Mouse (Mus musculus): ENCODE measurements around the gene Pea15a.
"Not testable (repeated sequence)": the region's sequence is repeated elsewhere in the genome, so short reads cannot be mapped to it uniquely, and the experiment has no call there.

The Pea15a gene

DNA sequence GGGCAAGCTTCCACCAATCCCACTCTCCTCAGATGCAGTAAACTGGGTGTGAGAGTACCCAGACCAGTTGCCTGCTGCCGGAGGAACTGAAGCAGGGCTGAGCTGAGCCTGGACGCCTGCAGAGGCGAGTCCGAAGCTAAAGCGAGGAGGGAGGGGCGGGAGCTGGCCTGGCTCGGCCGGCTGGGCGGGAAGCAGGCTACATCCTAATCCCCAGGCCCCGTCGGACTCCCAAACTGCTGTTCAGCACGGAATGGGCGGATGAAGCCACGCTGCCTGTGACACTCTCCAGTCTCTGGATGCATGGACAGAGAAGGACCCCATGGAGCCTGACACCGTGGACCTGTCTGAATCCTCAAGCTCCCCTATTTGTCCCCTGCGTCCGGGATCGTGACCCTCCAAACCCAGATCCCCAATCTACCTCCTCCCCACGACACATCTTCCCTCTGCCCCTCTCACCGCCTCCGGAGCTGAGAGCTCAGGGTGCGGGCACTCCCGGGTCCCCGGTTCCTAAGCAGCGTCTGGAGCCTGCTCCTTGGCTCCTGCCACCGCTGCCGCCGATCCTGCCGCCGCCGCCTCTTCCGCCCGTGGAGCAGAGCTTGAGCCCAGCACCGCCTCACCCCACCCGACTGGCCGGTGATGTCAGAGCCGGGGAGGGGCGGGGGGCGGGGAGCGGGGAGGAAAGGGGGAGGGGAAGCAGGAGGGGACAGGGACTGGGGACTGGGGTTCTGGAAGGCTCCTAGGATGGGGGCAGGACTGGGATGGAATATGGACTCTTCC lies at the start of gene Pea15a:
Gene Pea15a (minus strand): TSS at position 664 of the 777 bp plus-strand sequence.
- CTCF ChIA-PET: interaction anchor here (0.5 to 0.7 kb wide), 2 partner anchors 57 to 101 kb away, joined by 3 read pairs; no protein-coding TSS in a partner anchor

DNA sequence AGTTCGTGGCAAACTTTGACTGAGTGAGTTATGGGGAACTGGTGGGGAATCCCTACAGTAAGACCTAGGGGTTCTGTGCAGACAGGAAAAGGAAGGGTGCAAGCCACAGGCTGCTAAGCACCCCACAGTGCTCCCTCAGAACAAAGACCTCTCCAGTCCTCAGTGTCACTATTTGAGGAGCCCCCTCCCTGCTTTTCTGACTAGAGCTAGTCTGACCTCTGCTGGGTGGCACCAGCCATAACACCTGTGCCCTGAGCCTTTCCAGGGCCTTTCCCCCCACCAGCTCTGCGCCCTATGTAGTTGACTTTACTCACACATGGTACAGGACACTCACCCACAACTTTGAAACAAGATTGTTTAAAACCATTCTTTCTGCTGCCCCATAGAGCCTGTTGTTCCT lies 41.1 kb upstream of the Pea15a start:
- CTCF ChIA-PET: interaction anchor here (0.8 kb wide), 1 partner anchor 10 kb away, joined by 4 read pairs; the partner anchor contains the start of gene Atp1a4

DNA sequence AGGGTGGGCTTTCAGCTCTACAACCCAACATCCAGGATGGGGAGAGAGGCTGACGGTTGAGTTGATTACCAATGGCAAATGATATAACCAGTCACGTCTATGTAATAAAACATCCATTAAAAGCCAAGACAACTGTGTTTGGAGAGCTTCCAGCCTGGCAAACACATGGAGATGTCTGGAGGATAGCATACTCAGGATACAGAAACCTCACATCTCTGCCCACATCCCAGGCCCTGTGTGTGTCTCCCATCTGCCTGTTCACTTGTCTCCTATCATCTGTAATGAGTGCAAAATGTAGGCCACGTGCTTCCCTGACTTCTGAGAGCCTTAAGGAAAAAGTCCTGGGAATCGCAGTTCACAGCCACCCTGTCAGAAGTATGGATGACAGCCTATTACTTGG lies 40.6 kb upstream of the Pea15a start:
- CTCF ChIA-PET: interaction anchor here (0.8 kb wide), 1 partner anchor 11 kb away, joined by 4 read pairs; the partner anchor contains the start of gene Atp1a4

DNA sequence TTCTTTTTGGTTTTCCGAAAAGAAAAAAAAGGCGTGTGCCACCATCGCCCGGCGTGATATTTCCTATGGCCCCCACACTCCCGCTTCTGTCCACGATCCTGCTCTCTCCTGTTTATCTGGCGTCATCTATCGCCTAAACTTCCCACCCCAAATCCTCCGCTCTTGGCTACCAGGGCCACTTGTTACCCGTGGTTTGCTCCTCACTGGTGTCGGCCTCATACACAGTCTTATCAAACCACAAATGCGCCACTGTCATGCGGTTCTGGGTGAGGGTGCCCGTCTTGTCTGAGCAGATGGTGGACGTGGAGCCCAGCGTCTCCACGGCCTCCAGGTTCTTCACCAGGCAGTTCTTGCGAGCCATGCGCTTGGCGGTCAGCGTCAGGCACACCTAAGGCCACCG lies 38.0 kb upstream of the Pea15a start:
- CTCF ChIA-PET: not testable (repeated sequence)

DNA sequence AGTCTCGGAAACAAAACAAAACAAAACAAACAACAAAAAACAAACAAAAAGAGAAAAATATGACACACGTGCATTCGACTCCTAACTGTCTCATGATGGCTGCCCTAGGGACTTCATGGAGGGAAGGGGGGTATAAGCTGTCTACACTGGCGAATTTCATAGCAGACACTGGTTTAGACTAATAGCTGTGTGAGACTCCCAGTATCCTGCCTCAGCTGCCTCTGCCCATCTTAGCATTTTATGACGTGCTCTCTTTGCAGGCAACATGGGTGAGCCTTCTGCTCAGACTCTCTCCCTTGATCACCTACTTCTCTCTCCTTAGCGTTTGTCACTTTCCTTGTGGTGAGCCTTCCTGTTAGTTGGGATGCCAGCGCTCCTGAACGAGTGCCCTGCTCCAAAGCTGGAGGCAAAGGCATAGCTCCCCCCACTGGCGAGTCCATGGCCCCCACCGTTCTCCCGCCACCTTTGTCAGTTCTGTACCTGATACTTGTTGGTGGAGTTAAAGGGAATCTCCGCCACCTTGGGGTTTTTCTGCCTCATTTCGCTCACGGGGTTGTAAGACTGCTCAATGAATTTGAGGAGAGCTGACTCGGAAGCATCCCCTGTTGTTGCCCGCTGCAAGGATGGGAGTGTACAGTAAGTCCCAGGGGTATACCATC lies 37.1 kb upstream of the Pea15a start:
- CTCF ChIA-PET: no interaction called here

DNA sequence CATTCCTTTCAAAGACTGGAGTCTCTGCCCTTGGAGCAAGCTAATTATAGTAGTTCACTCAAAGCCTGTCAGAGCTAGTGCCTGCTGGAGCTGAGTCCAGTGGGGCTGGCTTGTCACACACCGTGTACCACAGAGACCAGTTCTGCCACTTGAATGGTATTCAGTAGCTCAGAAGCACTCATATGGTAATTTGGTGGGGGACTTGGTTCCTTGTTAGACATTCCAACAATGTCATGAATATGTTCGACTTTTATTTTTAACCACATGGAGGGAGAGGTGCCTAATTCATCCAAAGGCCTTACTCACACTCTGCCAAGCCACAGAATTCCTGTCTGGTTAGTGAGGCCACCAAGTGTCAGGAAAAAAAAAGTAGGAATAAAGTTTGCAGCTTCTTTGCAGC lies 35.8 kb upstream of the Pea15a start:
- CTCF ChIA-PET: no interaction called here

DNA sequence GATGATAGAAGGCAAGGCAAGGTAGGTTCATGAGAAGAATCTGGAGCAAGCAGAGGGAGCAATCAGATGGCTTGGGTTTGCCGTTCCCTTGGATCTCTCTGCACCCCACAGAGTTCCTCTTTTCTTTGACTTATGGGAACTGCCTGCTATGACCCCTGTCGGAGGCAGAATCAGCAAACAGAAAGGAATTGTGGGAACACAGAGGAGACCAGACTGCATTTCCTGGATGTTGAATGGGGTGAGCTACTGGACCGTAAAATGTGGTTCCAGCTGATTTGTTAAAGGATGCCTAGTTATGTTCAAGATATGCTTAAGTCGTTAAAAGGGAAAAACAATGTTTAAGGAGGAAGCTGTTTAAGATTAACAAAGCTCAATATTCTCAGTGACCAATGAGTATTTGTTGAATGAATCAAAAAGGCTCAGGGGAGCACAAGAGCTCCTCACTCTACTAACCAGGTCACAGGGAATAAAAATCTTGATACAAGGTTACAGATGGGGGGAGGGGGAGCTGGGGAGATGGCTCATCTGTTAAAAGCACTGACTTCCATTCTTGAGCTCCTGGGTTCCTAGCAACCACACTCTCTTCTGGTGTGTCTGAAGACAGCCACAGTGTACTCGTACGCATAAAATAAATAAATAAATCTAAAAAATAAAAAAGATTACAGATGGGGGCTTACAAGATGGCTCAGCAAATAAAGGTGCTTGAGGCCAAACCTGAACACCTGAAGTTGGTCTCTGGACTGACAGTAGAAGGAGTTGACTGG lies 34.5 kb upstream of the Pea15a start:
- CTCF ChIA-PET: interaction anchor here (0.6 kb wide), 1 partner anchor 71 kb away, joined by 12 read pairs; no protein-coding TSS in a partner anchor

DNA sequence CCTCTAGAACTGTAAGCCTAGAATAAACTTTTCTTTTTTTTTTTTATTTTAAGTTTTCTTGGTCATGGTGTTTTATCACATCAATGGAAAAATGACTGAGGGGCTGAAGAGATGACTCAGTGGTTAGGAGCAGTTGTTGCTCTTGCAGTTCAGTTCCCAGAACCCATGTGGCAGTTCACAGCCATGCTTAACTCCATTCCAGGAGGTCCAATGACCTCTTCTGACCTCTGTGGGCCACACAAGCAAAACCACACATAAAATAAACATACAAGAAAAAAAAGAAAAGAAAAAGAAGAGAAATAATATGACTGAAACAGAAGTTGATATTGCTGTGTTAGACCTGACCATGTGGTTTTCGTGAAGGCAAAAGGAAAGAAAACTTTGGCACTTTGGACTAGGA lies 22.6 kb upstream of the Pea15a start:
- CTCF ChIA-PET: no interaction called here

DNA sequence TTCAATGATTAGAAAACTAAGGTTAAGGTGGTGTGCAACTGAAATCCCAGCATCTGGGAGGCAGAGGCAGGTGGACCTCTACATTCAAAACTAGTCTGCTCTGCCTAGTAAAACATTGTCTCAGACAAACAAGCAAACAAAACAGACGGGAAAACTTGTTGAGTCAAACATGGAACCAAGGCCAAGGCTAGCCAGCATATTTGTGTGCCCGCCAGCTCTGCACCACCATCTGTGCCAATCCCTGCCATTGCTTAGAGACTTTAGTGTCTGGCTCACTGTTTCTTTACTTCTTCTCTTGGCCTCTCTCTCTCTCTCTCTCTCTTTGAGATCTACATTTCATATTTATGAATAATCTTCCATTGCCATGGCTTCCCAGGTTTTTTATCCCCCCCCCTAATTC lies 21.6 kb upstream of the Pea15a start:
- CTCF ChIA-PET: no interaction called here

DNA sequence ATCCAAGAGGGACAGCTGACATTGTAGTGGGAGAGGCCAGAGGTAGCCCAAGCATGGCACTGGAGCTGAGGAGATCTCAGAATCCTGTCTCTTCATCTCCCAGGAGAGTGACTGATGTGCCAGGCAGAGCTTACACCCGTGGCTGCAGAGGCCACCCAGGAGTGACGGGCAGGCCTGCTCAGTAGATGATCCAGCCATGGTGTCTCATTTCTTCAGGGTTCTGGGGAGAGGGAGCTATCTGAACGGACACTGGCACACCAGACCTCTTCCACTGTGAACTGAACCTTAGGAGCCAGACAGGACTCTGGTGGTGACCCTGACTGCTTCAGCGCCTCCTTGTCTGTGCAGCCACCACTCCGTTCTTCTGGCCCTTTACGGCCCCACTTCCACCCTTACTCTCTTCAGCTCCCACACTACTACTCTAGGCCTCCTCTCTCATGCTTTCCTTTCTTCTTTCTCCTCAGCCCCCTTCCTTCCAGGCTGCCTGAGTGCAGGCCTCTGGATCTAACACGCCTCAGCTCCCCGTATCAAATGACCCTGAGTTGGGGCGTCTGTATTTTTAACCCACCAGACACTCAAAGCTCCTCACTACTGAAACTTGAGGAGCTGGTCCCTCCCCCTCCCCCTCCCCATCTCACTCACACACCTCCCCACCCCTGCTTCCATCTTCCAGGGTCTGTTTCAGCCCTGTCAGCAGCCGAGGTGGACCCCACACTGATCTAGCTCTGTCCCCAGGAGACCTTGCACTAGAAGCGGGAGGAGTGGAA lies 14.9 kb upstream of the Pea15a start:
- CTCF ChIA-PET: no interaction called here

DNA sequence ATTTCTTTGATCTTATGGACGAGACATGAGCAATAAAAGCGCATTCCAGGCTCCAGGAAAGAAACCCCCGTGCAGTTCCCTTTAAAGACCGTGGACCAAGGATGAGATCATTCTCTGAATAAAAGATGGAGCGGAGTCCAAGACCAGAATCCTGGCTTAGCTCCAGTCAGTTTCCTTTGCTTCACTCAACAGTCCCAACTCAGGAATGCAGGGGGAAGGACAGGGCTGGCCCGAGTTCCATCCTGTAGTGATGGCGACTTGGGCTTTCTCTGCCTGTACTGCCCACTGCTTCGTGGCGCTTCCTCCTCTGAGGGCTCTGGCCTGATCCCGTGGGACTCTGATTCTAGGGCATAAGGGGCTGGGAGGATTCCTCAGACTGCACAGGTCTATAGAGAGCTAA lies 13.8 kb upstream of the Pea15a start:
- CTCF ChIA-PET: interaction anchor here (0.6 kb wide), 1 partner anchor 71 kb away, joined by 5 read pairs; no protein-coding TSS in a partner anchor

DNA sequence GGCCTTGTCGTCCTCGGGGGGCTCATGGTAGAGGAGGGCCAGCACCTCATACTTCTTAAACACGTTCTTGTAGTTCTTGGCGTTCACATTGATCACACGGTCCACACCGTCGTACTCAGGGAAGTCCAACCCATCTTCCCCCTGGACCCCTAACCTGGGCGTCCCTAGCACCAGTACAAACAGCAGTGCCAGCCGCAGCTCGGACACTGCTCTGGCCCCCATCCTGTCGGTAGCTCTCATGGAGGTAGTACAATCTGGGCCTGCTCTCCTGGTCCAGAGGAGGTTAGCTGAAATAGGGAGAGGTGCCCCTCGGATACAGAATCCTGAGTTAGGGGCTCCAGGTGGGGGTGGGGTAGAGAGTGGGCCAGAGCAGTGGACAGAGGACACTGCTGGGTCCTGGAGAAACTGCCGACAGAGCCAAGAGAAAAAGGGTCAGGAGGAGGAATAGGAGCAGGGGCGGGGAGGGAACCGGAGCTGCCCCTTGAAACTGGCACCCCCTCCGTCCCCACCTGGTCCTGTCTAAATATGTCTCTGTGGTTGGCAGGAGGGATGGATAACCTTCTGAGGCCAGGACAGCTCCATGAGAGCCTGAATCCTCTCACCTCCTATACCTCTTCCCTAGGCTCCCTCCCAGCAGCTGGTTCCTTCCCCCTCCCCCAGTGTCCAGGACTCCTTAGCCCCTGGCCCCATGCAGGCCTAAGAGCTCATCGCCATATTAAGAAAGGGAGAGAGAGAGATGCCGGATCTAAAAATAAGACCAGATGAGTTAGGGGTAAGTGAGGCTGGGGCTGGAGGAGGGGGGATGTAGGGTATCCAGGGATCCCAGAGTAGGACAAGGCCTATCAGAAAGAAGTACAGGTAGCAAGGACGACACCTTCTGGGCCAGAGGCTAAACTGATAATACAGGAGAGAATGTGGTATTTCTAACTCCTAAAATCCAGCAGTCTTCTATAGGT lies 13.1 kb upstream of the Pea15a start, which contains the start of gene Casq1:
Gene Casq1 (minus strand): TSS at position 418 of the 956 bp plus-strand sequence.
- CTCF ChIA-PET: interaction anchor here (0.6 kb wide), 1 partner anchor 53 kb away, joined by 5 read pairs; no protein-coding TSS in a partner anchor

DNA sequence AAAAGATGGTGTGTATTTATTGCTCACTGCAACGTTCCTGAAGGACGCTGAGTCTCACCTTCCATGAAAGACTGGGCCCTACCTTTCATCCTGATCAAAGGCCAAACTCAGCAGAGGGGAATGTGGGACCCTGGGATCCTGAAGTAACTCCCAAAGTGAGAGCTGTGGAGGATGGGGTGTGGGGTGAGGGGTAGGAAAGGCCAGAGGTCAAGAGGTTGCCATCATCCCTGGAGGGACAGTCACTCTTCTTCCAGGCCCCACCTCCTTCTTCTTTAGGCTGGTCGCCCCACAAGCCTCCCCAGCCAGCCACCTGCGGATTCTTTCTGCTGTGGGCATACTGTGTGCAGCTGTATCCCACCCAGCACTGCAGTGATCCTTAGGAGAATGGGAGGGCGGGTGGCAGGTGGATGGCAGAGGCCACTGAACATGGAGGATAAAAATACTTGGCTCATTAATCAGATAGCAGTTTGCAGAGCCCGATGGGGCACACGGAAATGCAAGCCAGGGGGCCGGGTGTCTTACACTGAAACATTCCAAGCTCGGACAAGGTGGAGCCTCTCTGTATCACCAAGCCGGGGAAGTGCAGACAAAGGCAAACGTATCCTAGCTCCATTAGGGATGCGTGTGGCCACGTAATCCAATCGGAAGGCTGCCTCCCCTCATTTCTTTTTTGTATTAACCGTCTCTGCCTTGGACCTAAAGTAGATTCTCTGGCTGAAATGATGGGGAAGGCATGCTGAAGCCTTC lies 11.7 kb upstream of the Pea15a start:
- CTCF ChIA-PET: interaction anchor here (0.6 kb wide), 2 partner anchors 75 to 485 kb away, joined by 3 read pairs; no protein-coding TSS in a partner anchor

DNA sequence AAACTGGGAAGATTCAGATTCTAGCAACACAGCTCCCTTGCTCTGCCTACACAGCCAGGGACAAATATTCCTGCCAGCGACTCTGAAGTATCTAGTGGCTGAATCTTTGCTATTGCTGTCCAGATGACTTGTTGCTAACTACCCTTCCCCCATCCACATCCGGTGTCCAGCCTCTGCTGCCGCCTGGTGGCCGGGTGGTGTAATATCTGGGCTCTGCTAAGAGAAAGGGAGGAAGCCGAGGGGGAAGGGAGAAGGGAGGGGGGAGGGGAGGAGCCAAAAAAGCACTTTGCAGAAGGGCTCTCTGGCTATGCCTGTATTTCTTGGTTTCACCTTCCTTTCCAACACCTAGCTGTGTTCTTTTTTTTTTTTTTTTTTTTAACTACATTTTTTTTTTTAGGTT lies 10.5 kb upstream of the Pea15a start:
- CTCF ChIA-PET: interaction anchor here (0.7 to 1.4 kb wide), 3 partner anchors 32 to 56 kb away, joined by 4 to 13 read pairs (median 4); no protein-coding TSS in a partner anchor

DNA sequence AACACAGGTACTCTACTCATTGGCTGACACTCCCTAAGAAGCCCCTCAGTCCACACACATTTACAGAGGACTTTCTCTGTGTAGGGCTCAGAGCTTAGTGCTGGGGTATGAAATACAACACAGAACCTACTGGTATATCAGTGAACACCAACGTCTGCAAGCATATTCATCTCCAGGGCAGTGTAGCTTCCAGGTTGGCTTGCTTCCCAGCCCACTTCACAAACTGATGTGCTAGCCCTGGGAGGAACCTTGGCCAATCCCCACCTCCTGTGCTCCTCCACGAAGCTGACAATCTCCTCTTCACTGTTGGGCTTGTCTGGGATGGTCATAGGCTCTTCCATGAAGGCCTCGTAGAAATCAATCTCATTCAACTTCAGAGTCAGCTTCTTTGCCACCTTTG lies 8.1 kb upstream of the Pea15a start:
- CTCF ChIA-PET: no interaction called here

DNA sequence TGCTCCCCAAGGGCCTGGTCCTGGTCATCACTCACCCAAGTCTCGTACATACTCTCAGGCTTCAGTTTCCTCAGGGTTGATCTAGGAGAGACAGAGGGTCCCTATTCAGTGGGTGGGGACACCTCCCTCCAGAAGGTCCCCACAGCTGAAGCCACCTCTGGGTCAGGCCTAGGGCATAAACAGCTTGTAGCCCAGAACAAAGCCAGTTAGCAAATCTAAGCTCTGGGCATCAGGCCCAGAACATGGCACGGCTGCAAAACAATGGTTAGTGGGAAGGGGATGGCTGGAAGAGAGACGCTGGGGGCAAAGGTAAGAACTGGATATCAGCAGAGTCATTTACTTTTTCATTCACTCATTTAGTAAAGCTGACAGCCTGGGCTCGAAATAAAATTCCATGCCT lies 7.2 kb upstream of the Pea15a start:
- CTCF ChIA-PET: interaction anchor here (0.6 kb wide), 1 partner anchor 71 kb away, joined by 3 read pairs; no protein-coding TSS in a partner anchor

DNA sequence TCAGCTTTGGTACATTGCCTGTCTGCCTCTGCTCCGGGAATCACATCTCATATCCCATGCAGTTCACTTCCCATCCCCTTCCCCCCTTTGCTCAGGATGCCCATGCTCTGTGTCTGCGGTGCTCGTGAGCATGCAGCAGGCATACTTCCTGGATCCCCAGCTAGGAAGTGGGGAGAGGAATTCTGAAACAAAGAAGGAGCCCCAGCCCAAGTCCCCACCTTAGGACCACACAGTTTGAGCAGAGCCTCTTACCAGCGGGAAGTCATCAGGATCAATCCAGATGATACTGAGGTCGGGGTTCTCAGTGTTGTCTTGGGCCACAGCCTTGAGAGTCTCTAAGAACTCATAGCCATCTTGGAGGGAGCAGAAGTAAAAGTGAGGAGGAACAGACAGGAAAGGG lies 6.2 kb upstream of the Pea15a start:
- CTCF ChIA-PET: no interaction called here

DNA sequence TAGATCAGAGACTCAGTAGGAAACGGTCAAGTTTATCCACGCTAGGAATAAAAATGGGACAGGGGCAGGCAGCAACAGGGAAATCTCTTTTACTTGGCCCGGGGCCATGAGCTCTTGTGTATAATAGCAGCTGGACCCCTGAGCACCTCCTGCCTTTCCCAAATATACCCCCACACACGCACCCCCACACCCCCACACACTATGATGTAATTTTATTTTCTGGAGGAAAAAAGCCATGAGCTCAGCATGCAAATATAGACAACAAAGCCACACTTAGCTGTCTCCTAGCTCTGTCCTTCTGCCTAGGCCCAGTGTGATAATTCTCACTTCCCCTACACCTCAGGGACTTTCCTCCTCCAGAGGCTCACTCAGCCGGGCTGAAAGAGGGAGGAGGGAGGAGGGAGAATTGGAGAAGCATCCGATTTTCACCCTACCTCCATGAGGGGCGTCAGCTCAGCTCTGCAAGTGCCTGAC lies 544 bp upstream of the Pea15a start:
- CTCF ChIA-PET: no interaction called here

DNA sequence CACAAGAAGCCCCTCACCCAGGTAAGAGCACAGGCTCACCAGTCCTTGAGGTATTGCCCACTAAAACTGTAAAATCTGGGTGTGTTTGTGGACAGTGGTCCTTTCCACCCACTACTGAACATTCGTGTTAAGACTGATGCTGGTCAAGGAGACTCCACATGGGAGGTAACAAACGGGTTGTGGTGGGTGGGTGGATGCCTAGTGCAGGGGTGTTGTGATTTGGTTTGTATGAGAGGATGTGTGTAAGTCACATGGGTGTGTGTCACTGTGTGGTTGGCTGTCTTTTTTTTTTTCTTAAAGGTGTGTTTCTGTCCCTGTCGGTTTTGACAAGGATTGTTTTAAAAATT lies 890 bp downstream of the Pea15a start:
- CTCF ChIA-PET: interaction anchor here (0.5 to 0.7 kb wide), 3 partner anchors 35 to 102 kb away, joined by 3 to 6 read pairs (median 3); no protein-coding TSS in a partner anchor
